Mouse (Mus musculus) MEL (cell line): ENCODE measurements around the gene Acsbg1.

Source experiments
- BHLHE40 ChIP-seq: IDR thresholded peaks from 2 replicates; pipeline ENCODE4 v1.6.1; 2012; ENCODE audit warnings: low read depth, mild to moderate bottlenecking, inconsistent platforms, low read length, improper control_type of control experiment, borderline replicate concordance
- ETS1 ChIP-seq: IDR thresholded peaks from 2 replicates; pipeline ENCODE4 v1.6.1; 2012; ENCODE audit warnings: low read depth, mild to moderate bottlenecking, inconsistent platforms, low read length, improper control_type of control experiment, moderate library complexity
- GATA1 ChIP-seq: IDR thresholded peaks from 2 replicates; pipeline ENCODE4 v1.6.1; 2011; ENCODE audit warnings: low read depth, low read length, improper control_type of control experiment
- MEF2A ChIP-seq: IDR thresholded peaks from 2 replicates; pipeline ENCODE4 v1.6.1; 2014; ENCODE audit warnings: low read depth, mild to moderate bottlenecking, inconsistent platforms, low read length, improper control_type of control experiment; ENCODE audit not compliant: poor library complexity, insufficient replicate concordance, severe bottlenecking; ENCODE audit errors: extremely low read depth
- MYC ChIP-seq: IDR thresholded peaks from 2 replicates; pipeline ENCODE4 v1.6.1; 2011; ENCODE audit warnings: low read depth, mild to moderate bottlenecking, low read length, improper control_type of control experiment, moderate library complexity
- POLR2A ChIP-seq, 2 experiments: IDR thresholded peaks; 2 replicates each; pipeline ENCODE4 v1.6.1; 2011 to 2012; ENCODE audit warnings: low read length in 2 of 2, mild to moderate bottlenecking in 2 of 2, control low read depth in 1 of 2, improper control_type of control experiment in 1 of 2, low read depth in 1 of 2, moderate library complexity in 1 of 2; ENCODE audit not compliant: control insufficient read depth in 1 of 2, insufficient read depth in 1 of 2, poor library complexity in 1 of 2
- RCOR1 ChIP-seq: IDR thresholded peaks from 2 replicates; pipeline ENCODE4 v1.6.1; 2012; ENCODE audit warnings: low read depth, mild to moderate bottlenecking, inconsistent platforms, low read length, improper control_type of control experiment
- TAL1 ChIP-seq: IDR thresholded peaks from 2 replicates; pipeline ENCODE4 v1.6.1; 2012; ENCODE audit warnings: mild to moderate bottlenecking, inconsistent platforms, low read length, moderate library complexity, mixed read lengths

DNA sequence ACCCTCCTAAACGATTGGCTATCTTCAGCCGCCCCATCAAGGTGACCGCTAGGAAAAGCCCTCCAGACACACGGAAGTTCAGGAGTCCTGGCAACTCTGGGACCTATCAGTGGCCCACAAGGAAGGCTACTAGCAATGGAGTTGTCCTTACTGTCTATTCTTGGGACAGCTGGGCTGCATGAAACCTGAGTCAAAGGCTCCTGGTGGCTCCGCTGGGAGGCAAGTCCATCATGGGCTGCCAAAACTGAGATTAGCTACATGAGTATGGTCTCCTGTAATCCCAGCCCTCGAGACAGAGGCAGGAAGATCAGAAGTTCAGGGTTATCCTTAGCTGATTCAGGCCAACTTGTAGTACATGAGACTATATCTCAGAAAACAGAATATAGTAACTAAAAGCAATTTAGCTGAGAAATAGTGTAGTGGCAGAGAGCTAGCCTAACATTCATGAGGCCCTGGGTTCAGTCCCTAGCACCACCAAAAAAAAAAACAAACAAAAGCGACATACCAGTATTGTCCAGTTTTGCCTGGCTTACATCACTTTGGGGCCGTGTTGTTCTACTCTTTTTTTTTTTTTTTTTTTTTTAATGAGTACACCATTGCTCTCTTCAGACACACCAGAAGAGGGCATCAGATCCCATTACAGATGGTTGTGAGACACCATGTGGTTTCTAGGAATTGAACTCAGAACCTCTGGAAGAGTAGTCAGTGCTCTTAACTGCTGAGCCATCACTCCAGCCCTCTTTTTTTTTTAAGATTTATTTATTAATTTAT, 100.7 kb downstream of the Acsbg1 start:
- TF ChIP-seq MEF2A = no peak
- no peak for TF ChIP-seq POLR2A (IDR thresholded peaks at IDR 0.05; ENCODE audit: control insufficient read depth in 1 of 2, insufficient read depth in 1 of 2, low read depth in 1 of 2, low read length in 2 of 2, poor library complexity in 1 of 2)
- TF ChIP-seq RCOR1 = no peak
- no peak for TF ChIP-seq MYC
- TF ChIP-seq GATA1 = no peak
- TF ChIP-seq BHLHE40 = no peak
- no peak for TF ChIP-seq TAL1
- TF ChIP-seq ETS1 = no peak
